Mouse (Mus musculus): ENCODE measurements around the gene Prph.

Prph gene

DNA sequence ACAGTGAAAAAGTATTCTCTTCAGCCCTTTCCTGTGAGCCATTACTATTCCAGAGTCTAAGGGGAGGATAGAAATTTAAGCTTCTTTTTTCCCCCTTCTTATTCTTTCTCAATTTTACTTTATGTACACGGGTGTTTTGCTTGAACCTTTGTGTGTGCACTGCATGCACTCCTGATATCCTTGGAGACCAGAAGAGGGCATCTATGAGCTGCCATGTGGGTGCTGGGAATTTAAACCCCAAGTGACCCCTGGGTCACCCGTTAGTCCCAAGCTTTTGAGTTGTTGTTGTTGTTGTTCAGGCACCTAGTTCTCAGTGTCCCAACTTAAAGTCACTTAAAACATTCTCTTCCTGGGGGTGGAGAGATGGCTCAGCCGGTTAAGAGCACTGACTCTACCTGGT lies 45.0 kb downstream of the Prph start:
- DNase-seq: no peak

GRCm38 (mm10) chr15:99105238-99105637 lies 50.3 kb downstream of the Prph start:
- DNase-seq: no peak

- no peak for DNase-seq
These were observed 52.9 kb downstream of the Prph start for GRCm38 (mm10) chr15:99107866-99108265.
